In genomic region chr1:187137426-187137825, GRCm38 (mm10) we compare ENCODE assay signal across 9 mouse cellular contexts.
DNase-seq lines count a peak whose midpoint lies in the region; ATAC-seq lines count a peak whose summit lies in the region.
"Had no signal": no experiment of that assay in that cellular context is flagged by ENCODE, and none has a peak within 500 bp of the region (broad histone marks: within the 10 kb centered on the region; RNA-seq: fewer than 3 reads in every experiment).

No protein-coding gene starts in this region.

- no peaks in the 10 kb centered on the region for H3K9me3 ChIP-seq in intestine, embryonic 14.5 days (ENCODE audit: control insufficient read depth, low read length)
- no peaks in the 10 kb centered on the region for H3K9me3 ChIP-seq in intestine, embryonic 16.5 days (ENCODE audit: control insufficient read depth, low read length)
- H3K9me3 ChIP-seq: liver, embryonic 13.5 days had no signal

- H3K27me3 ChIP-seq in intestine, embryonic 14.5 days (replicated peaks; ENCODE audit: control insufficient read depth, insufficient read depth, low read length), result no peaks in the 10 kb centered on the region
- no peaks in the 10 kb centered on the region for H3K27me3 ChIP-seq in intestine, embryonic 16.5 days (replicated peaks; ENCODE audit: control insufficient read depth, insufficient read depth, low read length)
- H3K27me3 ChIP-seq: liver, embryonic 13.5 days had no signal

- H3K9ac ChIP-seq in intestine, embryonic 14.5 days (ENCODE audit: low read length), result no peak overlapping the region
- H3K9ac ChIP-seq in intestine, embryonic 16.5 days (ENCODE audit: low read depth, low read length), result no peak overlapping the region
- H3K9ac ChIP-seq: liver, embryonic 13.5 days had no signal

- peak; percentile 59 for DNase-seq in intestine, embryonic 14.5 days (ENCODE audit: low spot score)
- DNase-seq in WW6 (ENCODE audit: low read depth, low spot score), result peak; percentile 20
- peak; percentile 54 to 75 for DNase-seq in cerebellum, postnatal 25 days
- DNase-seq in heart, postnatal 14 days, result peak; percentile 30 to 59
- peak; percentile 25 to 66 for DNase-seq in layer of hippocampus, adult 8-10 months (ENCODE audit: low spot score in 2 of 2)
- DNase-seq in thymus, postnatal 4 days, result peak; percentile 33
- DNase-seq: liver, embryonic 13.5 days had no signal

- no peaks in the 10 kb centered on the region for H3K4me1 ChIP-seq in intestine, embryonic 14.5 days (replicated peaks; ENCODE audit: control insufficient read depth, insufficient read depth, low read length)
- no peaks in the 10 kb centered on the region for H3K4me1 ChIP-seq in intestine, embryonic 16.5 days (ENCODE audit: control insufficient read depth, insufficient read depth, low read length)
- H3K4me1 ChIP-seq: liver, embryonic 13.5 days had no signal

- H3K27ac ChIP-seq in intestine, embryonic 14.5 days (ENCODE audit: low read depth), result no peak overlapping the region
- H3K27ac ChIP-seq in intestine, embryonic 16.5 days (ENCODE audit: low read length), result no peak overlapping the region
- H3K27ac ChIP-seq: liver, embryonic 13.5 days had no signal

- no peak overlapping the region for H3K4me3 ChIP-seq in intestine, embryonic 14.5 days (ENCODE audit: low read depth, low read length)
- H3K4me3 ChIP-seq in intestine, embryonic 16.5 days (ENCODE audit: low read length), result no peak overlapping the region
- H3K4me3 ChIP-seq: liver, embryonic 13.5 days had no signal

- H3K36me3 ChIP-seq in intestine, embryonic 14.5 days (ENCODE audit: control insufficient read depth, insufficient read depth, low read length), result no peaks in the 10 kb centered on the region
- no peaks in the 10 kb centered on the region for H3K36me3 ChIP-seq in intestine, embryonic 16.5 days (ENCODE audit: control insufficient read depth, insufficient read depth, low read length)
- H3K36me3 ChIP-seq: liver, embryonic 13.5 days had no signal

- WGBS in intestine, embryonic 14.5 days, result 34% methylated on average over 6 of the region's 6 CpGs
- 32% methylated on average over 6 of the region's 6 CpGs for WGBS in intestine, embryonic 16.5 days

- 0 out of 2 replicates have a peak, but pooled peaks have one; percentile 32 for ATAC-seq in intestine, embryonic 14.5 days (replicated peaks; ENCODE audit: low FRiP score, low TSS enrichment, low read depth)
- no peak for ATAC-seq in intestine, embryonic 16.5 days
- peak; percentile 90 for ATAC-seq in megakaryocyte-erythroid progenitor cell, adult 5-6 weeks (replicated peaks; ENCODE audit: low FRiP score, low TSS enrichment, poor library complexity, severe bottlenecking)

- intact Hi-C loops in heart, postnatal 14 days (cut with DNase I), result loop anchor here (10.0 kb wide), 1 partner anchor 177 kb away; no protein-coding TSS in a partner anchor

- H3K4me2 ChIP-seq in intestine, embryonic 14.5 days (ENCODE audit: low read length), result no peak overlapping the region
- H3K4me2 ChIP-seq in intestine, embryonic 16.5 days (ENCODE audit: low read depth, low read length), result no peak overlapping the region
- H3K4me2 ChIP-seq: liver, embryonic 13.5 days had no signal
